8 mouse cellular contexts compared by ENCODE assay signal in the genomic region with DNA sequence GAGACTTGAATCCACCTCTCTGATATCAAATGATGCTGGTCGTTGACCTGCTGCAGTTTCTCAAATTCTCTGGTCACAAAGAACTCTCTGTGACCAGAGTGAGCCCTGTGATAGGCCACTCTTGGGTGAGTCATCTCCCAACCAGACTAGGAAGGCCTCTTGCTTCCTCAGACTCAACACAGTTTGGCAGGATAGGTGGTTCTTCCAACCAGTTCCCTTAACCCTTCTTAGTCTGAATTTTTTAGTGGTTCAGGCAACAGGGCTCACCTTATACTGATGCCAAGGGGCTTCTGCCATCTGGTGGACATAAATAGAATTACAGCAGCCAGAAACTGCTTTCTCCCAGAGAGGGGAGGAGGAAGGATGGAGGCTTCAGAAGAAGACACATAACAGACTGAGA. TPM values are rescaled to one million over a fixed set of nuclear protein-coding genes. Genes with fewer than 3 reads are reported as not detected.
A peak's percentile ranks its signal among the peaks of the same experiment; 100 is the strongest.
DNase-seq lines count a peak whose midpoint lies in the region; ATAC-seq and TF ChIP-seq lines count a peak whose summit lies in the region.

No protein-coding gene starts in this region.

- H3K36me3 ChIP-seq in G1E (replicated peaks): peaks cover 8% of the 10 kb centered on the region
- H3K36me3 ChIP-seq in heart, embryonic 15.5 days: no peaks in the 10 kb centered on the region
- H3K36me3 ChIP-seq in liver, embryonic 14.5 days (replicated peaks; ENCODE audit: control insufficient read depth, insufficient read depth, low read depth): no peaks in the 10 kb centered on the region

- TF ChIP-seq CTCF in G1E (IDR thresholded peaks at IDR 0.05; ENCODE audit: low read depth, low read length): peak; percentile 90
- TF ChIP-seq CTCF in liver, embryonic 14.5 days (IDR thresholded peaks at IDR 0.05; ENCODE audit: low read depth): peak; percentile 90

- ATAC-seq in G1E (ENCODE audit: extremely low read depth, insufficient number of reproducible peaks, low FRiP score, poor library complexity, severe bottlenecking): peak; percentile 45
- ATAC-seq in heart, embryonic 15.5 days (replicated peaks; ENCODE audit: insufficient number of reproducible peaks, insufficient read depth, low FRiP score, low read depth): peak; percentile 78
- peak; percentile 43; the same call in 1 of the 2 replicates for ATAC-seq in liver, embryonic 14.5 days (ENCODE audit: insufficient read depth)

- TF ChIP-seq EP300 in liver, embryonic 14.5 days (IDR thresholded peaks at IDR 0.05; ENCODE audit: low read depth): no peak

- DNase-seq in G1E (ENCODE audit: low spot score): peak; percentile 54
- peak; percentile 66 for DNase-seq in fat pad, adult 2 months (ENCODE audit: extremely low read depth, low read depth, low spot score)
- DNase-seq in kidney, postnatal 10 days: peak; percentile 72
- peak in 2 of 3 experiments; percentile 29 to 53 for DNase-seq in liver, embryonic 14.5 days (ENCODE audit: low read depth in 3 of 3, low spot score in 3 of 3)
- peak; percentile 42 for DNase-seq in neural tube, embryonic 10.5 days (ENCODE audit: extremely low spot score, low spot score)
- DNase-seq in yolk sac, embryonic 10.5 days (ENCODE audit: low spot score): peak; percentile 47

- H3K27me3 ChIP-seq in G1E (ENCODE audit: insufficient read depth, low read length): 0 out of 2 replicates have a peak, but pooled peaks cover 2% of the 10 kb centered on the region
- H3K27me3 ChIP-seq in heart, embryonic 15.5 days: no peaks in the 10 kb centered on the region
- no peaks in the 10 kb centered on the region for H3K27me3 ChIP-seq in liver, embryonic 14.5 days (ENCODE audit: control insufficient read depth, insufficient read depth, low read length)

- 10% methylated on average over 1 of the region's 1 CpGs for WGBS in heart, embryonic 15.5 days
- 7% methylated on average over 1 of the region's 1 CpGs for WGBS in liver, embryonic 14.5 days (ENCODE audit: insufficient replicate concordance)

- H3K9ac ChIP-seq in heart, embryonic 15.5 days: no peak overlapping the region
- H3K9ac ChIP-seq in liver, embryonic 14.5 days (replicated peaks): no peak overlapping the region

- no peak overlapping the region for H3K4me2 ChIP-seq in heart, embryonic 15.5 days
- H3K4me2 ChIP-seq in liver, embryonic 14.5 days (ENCODE audit: low read depth): no peak overlapping the region

- peak overlapping the region; percentile 69 for H3K27ac ChIP-seq in brown adipose tissue, adult 24 weeks (replicated peaks; ENCODE audit: low read depth, low read length)
- H3K27ac ChIP-seq in heart, embryonic 15.5 days: peak overlapping the region; percentile 60
- H3K27ac ChIP-seq in liver, embryonic 14.5 days: no peak overlapping the region

- no peaks in the 10 kb centered on the region for H3K9me3 ChIP-seq in G1E (replicated peaks)
- H3K9me3 ChIP-seq in heart, embryonic 15.5 days (replicated peaks): no peaks in the 10 kb centered on the region
- no peaks in the 10 kb centered on the region for H3K9me3 ChIP-seq in liver, embryonic 14.5 days (ENCODE audit: control insufficient read depth, low read length)

- peaks cover 47% of the 10 kb centered on the region for H3K4me1 ChIP-seq in G1E (ENCODE audit: insufficient read depth, low read depth, low read length)
- H3K4me1 ChIP-seq in brown adipose tissue, adult 24 weeks (ENCODE audit: control insufficient read depth, insufficient read depth, insufficient read length, low read length): peaks cover 35% of the 10 kb centered on the region
- peaks cover 31% of the 10 kb centered on the region for H3K4me1 ChIP-seq in heart, embryonic 15.5 days (replicated peaks)
- H3K4me1 ChIP-seq in liver, embryonic 14.5 days (replicated peaks; ENCODE audit: control insufficient read depth in 2 of 2, insufficient read depth in 2 of 2, low read length in 1 of 2): peaks cover 0 to 20% of the 10 kb centered on the region in 2 experiments; a peak in 3 of 4 replicates

- H3K4me3 ChIP-seq in G1E (ENCODE audit: low read depth, low read length): no peak overlapping the region
- no peak overlapping the region for H3K4me3 ChIP-seq in brown adipose tissue, adult 24 weeks (ENCODE audit: insufficient read depth, low read depth, low read length)
- no peak overlapping the region for H3K4me3 ChIP-seq in heart, embryonic 15.5 days
- H3K4me3 ChIP-seq in liver, embryonic 14.5 days (ENCODE audit: insufficient read depth in 1 of 2, low read depth in 2 of 2, low read length in 2 of 2): no peak overlapping the region

RNA-seq across cellular contexts. Expression of a gene that starts 4.1 kb away (rescaled TPM):
- total RNA-seq in G1E (2014; fragmentation: Nextera tagmentation) (24.6 and 27.5 TPM in 2 replicates), G1E (2017) (0.66 and 0.93 TPM in 2 replicates)
- polyA plus RNA-seq in G1E (2012): 1.4 and 1.8 TPM in 2 replicates
- 16.2 and 19.3 TPM in 2 replicates for polyA plus RNA-seq in brown adipose tissue, adult 24 weeks (2012; ENCODE audit: insufficient read depth, insufficient read length, missing spikeins)
- 8.4 and 10.1 TPM in 2 replicates for polyA plus RNA-seq in heart, embryonic 15.5 days (2015; fragmentation: Nextera tagmentation; extraction: Ambion mirVana)
- 15.9 and 18.1 TPM in 2 replicates for polyA plus RNA-seq in liver, embryonic 14.5 days (2012; rRNA removed)
- polyA plus RNA-seq in liver, embryonic 14.5 days (2014; fragmentation: Nextera tagmentation; extraction: Ambion mirVana): 9.8 and 10.3 TPM in 2 replicates

RNA-seq across cellular contexts. Expression of a gene that starts 10.7 kb away (rescaled TPM):
- total RNA-seq in G1E (2014; fragmentation: Nextera tagmentation): not detected in 2 replicates
- total RNA-seq in G1E (2017): not detected in 2 replicates
- not detected in 2 replicates for polyA plus RNA-seq in G1E (2012)
- polyA plus RNA-seq in brown adipose tissue, adult 24 weeks (2012; ENCODE audit: insufficient read depth, insufficient read length, missing spikeins): not detected in 2 replicates
- not detected in 2 replicates for polyA plus RNA-seq in heart, embryonic 15.5 days (2015; fragmentation: Nextera tagmentation; extraction: Ambion mirVana)
- polyA plus RNA-seq in liver, embryonic 14.5 days (2012; rRNA removed): not detected in 2 replicates
- polyA plus RNA-seq in liver, embryonic 14.5 days (2014; fragmentation: Nextera tagmentation; extraction: Ambion mirVana): not detected in 2 replicates

RNA-seq across cellular contexts. Expression of a gene that starts 16.0 kb away (rescaled TPM):
- total RNA-seq in G1E (2014; fragmentation: Nextera tagmentation) (5.0 TPM in 2 replicates), G1E (2017) (16.1 and 16.9 TPM in 2 replicates)
- polyA plus RNA-seq in G1E (2012): 6.1 and 7.2 TPM in 2 replicates
- 37.8 and 40.5 TPM in 2 replicates for polyA plus RNA-seq in brown adipose tissue, adult 24 weeks (2012; ENCODE audit: insufficient read depth, insufficient read length, missing spikeins)
- 26.9 and 32.0 TPM in 2 replicates for polyA plus RNA-seq in heart, embryonic 15.5 days (2015; fragmentation: Nextera tagmentation; extraction: Ambion mirVana)
- 4.6 and 5.1 TPM in 2 replicates for polyA plus RNA-seq in liver, embryonic 14.5 days (2012; rRNA removed)
- polyA plus RNA-seq in liver, embryonic 14.5 days (2014; fragmentation: Nextera tagmentation; extraction: Ambion mirVana): 10.9 and 11.4 TPM in 2 replicates

RNA-seq across cellular contexts. Expression of a gene that starts 16.1 kb away (rescaled TPM):
- total RNA-seq in G1E (2014; fragmentation: Nextera tagmentation): 62.8 and 77.7 TPM in 2 replicates
- 22.1 and 24.4 TPM in 2 replicates for total RNA-seq in G1E (2017)
- 89.5 and 106 TPM in 2 replicates for polyA plus RNA-seq in G1E (2012)
- 10.9 and 19.5 TPM in 2 replicates for polyA plus RNA-seq in brown adipose tissue, adult 24 weeks (2012; ENCODE audit: insufficient read depth, insufficient read length, missing spikeins)
- 15.8 and 23.4 TPM in 2 replicates for polyA plus RNA-seq in heart, embryonic 15.5 days (2015; fragmentation: Nextera tagmentation; extraction: Ambion mirVana)
- 15.7 and 16.1 TPM in 2 replicates for polyA plus RNA-seq in liver, embryonic 14.5 days (2012; rRNA removed)
- 19.1 and 20.8 TPM in 2 replicates for polyA plus RNA-seq in liver, embryonic 14.5 days (2014; fragmentation: Nextera tagmentation; extraction: Ambion mirVana)

RNA-seq across cellular contexts. Expression of a gene that starts 29.8 kb away (rescaled TPM):
- total RNA-seq in G1E (2014; fragmentation: Nextera tagmentation) (1.8 and 2.6 TPM in 2 replicates), G1E (2017) (0.12 TPM in 1 of 2 replicates, not detected in the other)
- 3.3 and 4.2 TPM in 2 replicates for polyA plus RNA-seq in G1E (2012)
- not detected in 2 replicates for polyA plus RNA-seq in brown adipose tissue, adult 24 weeks (2012; ENCODE audit: insufficient read depth, insufficient read length, missing spikeins)
- 0.33 and 0.38 TPM in 2 replicates for polyA plus RNA-seq in heart, embryonic 15.5 days (2015; fragmentation: Nextera tagmentation; extraction: Ambion mirVana)
- 0.90 and 1.1 TPM in 2 replicates for polyA plus RNA-seq in liver, embryonic 14.5 days (2012; rRNA removed)
- 0.04 TPM in 1 of 2 replicates, not detected in the other for polyA plus RNA-seq in liver, embryonic 14.5 days (2014; fragmentation: Nextera tagmentation; extraction: Ambion mirVana)
